Mouse (Mus musculus) thymus, adult 18-20 months (tissue): ENCODE measurements around the gene Bmp15.

ENCODE experiments used
- DNase-seq, 2 experiments: peaks; one replicate each; pipeline ENCODE4 v3.0.0; 2022; ENCODE audit warnings: mixed read lengths in 2 of 2

The Bmp15 gene

GRCm38 (mm10) chrX:6320621-6321020 is at the start of gene Bmp15:
Bmp15 (minus strand) TSS chrX:6320721.
- DNase-seq, result no peak

- no peak for DNase-seq
These were observed 48.3 kb upstream of the Bmp15 start for GRCm38 (mm10) chrX:6368822-6369221.

- no peak for DNase-seq
These were observed 37.1 kb upstream of the Bmp15 start for GRCm38 (mm10) chrX:6357503-6358114.

GRCm38 (mm10) chrX:6356876-6357275 is 36.4 kb upstream of the Bmp15 start:
- DNase-seq, result no peak

GRCm38 (mm10) chrX:6345273-6345959 is 24.9 kb upstream of the Bmp15 start:
- DNase-seq, result no peak

GRCm38 (mm10) chrX:6324056-6324455 is 3.5 kb upstream of the Bmp15 start:
- no peak for DNase-seq

- DNase-seq, result no peak
These were observed 2.8 kb downstream of the Bmp15 start for GRCm38 (mm10) chrX:6317747-6318146.
